Mouse (Mus musculus): ENCODE results near the gene Ccdc69. TPM values are rescaled to one million over a fixed set of nuclear protein-coding genes. Genes with fewer than 3 reads are reported as not detected.

Ccdc69 gene
- polyA plus RNA-seq, 1 experiment from 2014 or later = 0.49 TPM

GRCm38 (mm10) chr11:55032286-55032685, 45.6 kb downstream of the Ccdc69 start:
- H3K4me2 ChIP-seq = peak overlapping the region; percentile 98
- H3K36me3 ChIP-seq = no peaks in the 10 kb centered on the region
- ATAC-seq (ENCODE audit: low FRiP score, low read depth) = no peak
- H3K4me1 ChIP-seq (replicated peaks) = peaks cover 35% of the 10 kb centered on the region
- peak overlapping the region; percentile 65 for H3K4me3 ChIP-seq
- H3K9ac ChIP-seq = peak overlapping the region; percentile 64; the same call in 1 of the 2 replicates
- 33% methylated on average over 5 of the region's 5 CpGs for WGBS
- no peaks in the 10 kb centered on the region for H3K9me3 ChIP-seq
- peaks cover 8% of the 10 kb centered on the region; the same call in 1 of the 2 replicates for H3K27me3 ChIP-seq
- peak overlapping the region; percentile 60; the same call in 1 of the 2 replicates for H3K27ac ChIP-seq (replicated peaks)

DNA sequence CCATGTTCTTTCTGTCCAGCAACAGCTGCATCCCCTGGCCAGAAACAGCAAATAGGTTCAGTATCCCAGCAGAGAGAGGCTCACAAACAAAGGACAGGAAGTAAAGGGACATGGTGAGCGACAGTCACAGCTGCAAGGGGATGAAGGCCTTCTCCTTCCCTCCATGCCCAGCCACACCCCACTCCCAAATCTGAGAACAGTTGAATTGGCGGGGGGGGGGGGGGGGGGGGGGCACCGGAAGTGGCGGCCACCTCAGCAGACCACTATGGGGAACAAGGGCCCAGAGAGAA, 46.0 kb downstream of the Ccdc69 start:
- ATAC-seq (ENCODE audit: low FRiP score, low read depth) = no peak
- H3K9me3 ChIP-seq = no peaks in the 10 kb centered on the region
- peaks cover 8% of the 10 kb centered on the region; the same call in 1 of the 2 replicates for H3K27me3 ChIP-seq
- H3K4me3 ChIP-seq = peak overlapping the region; percentile 65
- peak overlapping the region; percentile 60 for H3K27ac ChIP-seq (replicated peaks)
- no peaks in the 10 kb centered on the region for H3K36me3 ChIP-seq
- peak overlapping the region; percentile 64; the same call in 1 of the 2 replicates for H3K9ac ChIP-seq
- 31% methylated on average over 1 of the region's 4 CpGs for WGBS
- peaks cover 38% of the 10 kb centered on the region for H3K4me1 ChIP-seq (replicated peaks)
- peak overlapping the region; percentile 98 for H3K4me2 ChIP-seq

DNA sequence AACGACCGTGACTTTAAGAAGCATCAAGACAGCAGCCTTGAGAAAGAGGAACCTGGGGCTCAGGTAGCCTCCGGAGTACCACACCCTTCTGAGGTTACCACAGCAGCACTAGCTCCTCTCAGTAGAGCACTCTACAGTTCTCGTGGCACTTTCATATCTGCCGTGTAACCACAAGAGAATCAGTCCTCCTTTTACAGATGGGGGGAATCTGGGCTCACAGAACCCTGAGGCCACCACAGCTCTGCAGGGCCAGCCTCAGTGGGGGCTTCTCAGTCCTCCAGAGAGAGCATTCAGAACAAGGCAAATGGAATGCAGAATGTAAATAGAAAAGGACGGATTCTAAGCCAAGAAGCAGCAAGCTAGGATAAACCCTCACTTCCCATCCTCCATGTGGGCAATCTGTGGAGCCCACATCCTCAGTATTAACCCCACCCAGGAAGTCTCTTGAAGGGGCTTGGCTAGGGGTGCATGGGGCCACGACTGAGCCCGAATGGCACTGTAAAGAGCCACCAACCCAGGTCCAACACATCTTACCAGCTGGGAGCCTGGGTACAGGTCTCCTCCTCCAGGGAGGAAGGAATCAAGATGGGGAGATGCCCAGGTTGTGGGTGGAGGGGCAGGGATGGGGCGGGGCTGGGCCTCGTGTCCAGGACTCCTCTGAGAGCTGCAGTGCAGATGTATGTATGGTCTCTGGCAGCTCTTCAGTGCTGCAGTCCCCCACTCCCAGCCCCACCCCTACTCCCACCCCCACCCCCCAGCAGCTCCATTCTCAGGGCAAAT, 46.5 kb downstream of the Ccdc69 start:
- H3K27ac ChIP-seq (replicated peaks) = peak overlapping the region; percentile 60
- peaks cover 41% of the 10 kb centered on the region for H3K4me1 ChIP-seq (replicated peaks)

DNA sequence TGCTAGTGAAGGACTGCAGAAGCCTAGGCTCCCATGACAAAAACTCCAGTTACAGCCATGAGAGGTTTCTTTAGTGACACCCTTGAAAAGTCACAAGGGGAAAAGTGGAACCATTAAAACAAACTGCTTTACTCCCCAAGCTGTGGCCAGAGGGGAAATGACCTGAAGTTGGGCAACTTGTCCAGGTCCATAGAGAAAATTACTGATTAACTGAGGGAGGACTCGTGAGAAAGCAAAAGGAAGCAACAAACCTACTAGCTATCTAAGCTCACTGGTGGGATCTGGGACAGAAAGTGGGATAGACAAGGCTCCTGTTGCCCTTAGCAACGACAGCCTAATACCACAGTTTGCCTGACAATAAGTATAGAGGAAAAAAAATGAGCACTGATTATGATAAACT, 49.4 kb downstream of the Ccdc69 start:
- 62% methylated on average over 2 of the region's 2 CpGs for WGBS
- H3K36me3 ChIP-seq = no peaks in the 10 kb centered on the region
- H3K4me3 ChIP-seq = no peak overlapping the region
- H3K9me3 ChIP-seq = no peaks in the 10 kb centered on the region
- ATAC-seq (ENCODE audit: low FRiP score, low read depth) = no peak
- no peaks in the 10 kb centered on the region for H3K27me3 ChIP-seq
- H3K27ac ChIP-seq (replicated peaks) = no peak overlapping the region
- no peak overlapping the region for H3K9ac ChIP-seq
- H3K4me2 ChIP-seq = no peak overlapping the region
- peaks cover 56% of the 10 kb centered on the region for H3K4me1 ChIP-seq (replicated peaks)

More for the DNA sequence above, 46.5 kb downstream of the Ccdc69 start:
- Histone ChIP-seq H3K4me2 (peak overlapping the region; percentile 98), H3K9me3 (no peaks in the 10 kb centered on the region), H3K27me3 (peaks cover 8% of the 10 kb centered on the region; the same call in 1 of the 2 replicates), H3K36me3 (no peaks in the 10 kb centered on the region), H3K4me3 (peak overlapping the region; percentile 65), H3K9ac (no peak overlapping the region)
- WGBS = 47% methylated on average over 10 of the region's 10 CpGs
- ATAC-seq (ENCODE audit: low FRiP score, low read depth) = 0 out of 2 replicates have a peak, but pooled peaks have one; percentile 29

GRCm38 (mm10) chr11:55027204-55027855, 50.6 kb downstream of the Ccdc69 start:
- Histone ChIP-seq H3K4me2 (no peak overlapping the region), H3K27me3 (no peaks in the 10 kb centered on the region), H3K27ac (replicated peaks) (no peak overlapping the region), H3K36me3 (no peaks in the 10 kb centered on the region), H3K4me1 (replicated peaks) (peaks cover 57% of the 10 kb centered on the region), H3K4me3 (no peak overlapping the region), H3K9me3 (no peaks in the 10 kb centered on the region), H3K9ac (no peak overlapping the region)
- no peak for ATAC-seq (ENCODE audit: low FRiP score, low read depth)
- WGBS = 64% methylated on average over 2 of the region's 2 CpGs

DNA sequence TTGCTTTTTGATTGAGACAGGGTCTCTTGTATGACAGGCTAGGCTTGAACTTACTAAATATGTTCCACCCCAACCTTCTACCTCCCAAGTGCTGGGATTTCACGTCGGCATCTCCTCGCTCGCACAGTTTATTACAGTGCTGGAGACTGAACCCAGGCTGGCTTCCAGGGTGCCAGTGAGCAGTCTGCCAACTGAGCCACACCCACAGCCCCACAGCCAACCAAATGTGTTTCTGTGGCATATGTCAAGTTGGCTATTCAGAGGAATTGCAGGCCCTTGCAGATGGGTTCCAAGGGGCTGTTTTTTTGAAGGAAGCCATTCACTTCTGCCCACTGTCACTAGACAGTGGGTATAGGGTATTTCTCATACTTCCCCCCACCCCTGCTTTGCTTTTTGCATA, 52.0 kb downstream of the Ccdc69 start:
- Histone ChIP-seq H3K4me3 (no peak overlapping the region), H3K4me1 (replicated peaks) (peaks cover 60% of the 10 kb centered on the region), H3K27ac (replicated peaks) (0 out of 2 replicates have a peak overlapping the region, but pooled peaks have one; percentile 38)

DNA sequence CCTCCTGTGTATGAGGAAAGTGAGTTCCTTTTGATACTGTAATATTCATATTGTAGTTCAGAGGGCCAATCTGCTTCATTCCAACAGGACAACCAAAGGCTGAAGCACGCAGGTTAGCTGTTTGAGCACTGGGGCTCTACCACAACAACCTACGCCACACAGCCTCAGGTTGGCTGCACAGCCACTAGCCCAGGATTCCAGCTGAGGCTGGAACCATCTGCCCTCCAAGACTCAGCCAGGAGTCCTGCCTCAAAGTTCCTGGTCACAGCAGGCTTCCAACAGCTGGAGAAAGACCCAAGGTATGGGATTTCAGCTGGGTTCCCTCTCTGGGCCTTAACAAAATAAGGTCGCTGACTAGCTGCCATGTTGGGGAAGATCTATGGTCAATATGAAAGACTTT, 54.3 kb downstream of the Ccdc69 start:
- H3K27me3 ChIP-seq = no peaks in the 10 kb centered on the region
- ATAC-seq (ENCODE audit: low FRiP score, low read depth) = peak; percentile 10; the same call in 1 of the 2 replicates
- no peak overlapping the region for H3K9ac ChIP-seq

More for the DNA sequence above, 52.0 kb downstream of the Ccdc69 start:
- no peak overlapping the region for H3K9ac ChIP-seq
- H3K27me3 ChIP-seq = no peaks in the 10 kb centered on the region
- no peaks in the 10 kb centered on the region for H3K36me3 ChIP-seq
- no peak overlapping the region for H3K4me2 ChIP-seq
- no peak for ATAC-seq (ENCODE audit: low FRiP score, low read depth)
- WGBS = 66% methylated on average over 4 of the region's 4 CpGs
- no peaks in the 10 kb centered on the region for H3K9me3 ChIP-seq

GRCm38 (mm10) chr11:55023049-55023564, 54.8 kb downstream of the Ccdc69 start:
- WGBS = 9% methylated on average over 10 of the region's 10 CpGs
- Histone ChIP-seq H3K4me2 (peak overlapping the region; percentile 20), H3K27me3 (no peaks in the 10 kb centered on the region), H3K4me3 (no peak overlapping the region), H3K4me1 (replicated peaks) (peaks cover 59% of the 10 kb centered on the region), H3K27ac (replicated peaks) (peak overlapping the region; percentile 87), H3K36me3 (no peaks in the 10 kb centered on the region), H3K9me3 (no peaks in the 10 kb centered on the region), H3K9ac (no peak overlapping the region)
- peak; percentile 86 for ATAC-seq (ENCODE audit: low FRiP score, low read depth)

More for the DNA sequence above, 54.3 kb downstream of the Ccdc69 start:
- H3K27ac ChIP-seq (replicated peaks) = peak overlapping the region; percentile 87
- H3K4me3 ChIP-seq = no peak overlapping the region
- H3K9me3 ChIP-seq = no peaks in the 10 kb centered on the region
- WGBS = 58% methylated on average over 3 of the region's 3 CpGs
- peak overlapping the region; percentile 15; the same call in 1 of the 2 replicates for H3K4me2 ChIP-seq
- H3K4me1 ChIP-seq (replicated peaks) = peaks cover 60% of the 10 kb centered on the region
- no peaks in the 10 kb centered on the region for H3K36me3 ChIP-seq

- no peak overlapping the region for H3K9ac ChIP-seq
- H3K36me3 ChIP-seq = no peaks in the 10 kb centered on the region
- ATAC-seq (ENCODE audit: low FRiP score, low read depth) = no peak; the same call in 1 of the 2 replicates
- no peaks in the 10 kb centered on the region for H3K27me3 ChIP-seq
- H3K4me1 ChIP-seq (replicated peaks) = peaks cover 53% of the 10 kb centered on the region
- no peak overlapping the region for H3K4me3 ChIP-seq
- H3K9me3 ChIP-seq = no peaks in the 10 kb centered on the region
- H3K27ac ChIP-seq (replicated peaks) = peak overlapping the region; percentile 87
- peak overlapping the region; percentile 20 for H3K4me2 ChIP-seq
- WGBS = 63% methylated on average over 5 of the region's 5 CpGs
These were observed 55.4 kb downstream of the Ccdc69 start for GRCm38 (mm10) chr11:55022508-55022907.

GRCm38 (mm10) chr11:55021859-55022258, 56.1 kb downstream of the Ccdc69 start:
- no peak overlapping the region for H3K9ac ChIP-seq
- WGBS = 61% methylated on average over 6 of the region's 6 CpGs
- H3K4me3 ChIP-seq = no peak overlapping the region
- peak overlapping the region; percentile 87 for H3K27ac ChIP-seq (replicated peaks)
- H3K9me3 ChIP-seq = no peaks in the 10 kb centered on the region
- no peak overlapping the region for H3K4me2 ChIP-seq
- no peaks in the 10 kb centered on the region for H3K27me3 ChIP-seq
- no peaks in the 10 kb centered on the region for H3K36me3 ChIP-seq
- no peak for ATAC-seq (ENCODE audit: low FRiP score, low read depth)
- H3K4me1 ChIP-seq (replicated peaks) = peaks cover 53% of the 10 kb centered on the region

GRCm38 (mm10) chr11:55021458-55021857, 56.5 kb downstream of the Ccdc69 start:
- H3K27me3 ChIP-seq = no peaks in the 10 kb centered on the region
- H3K27ac ChIP-seq (replicated peaks) = peak overlapping the region; percentile 87; the same call in 1 of the 2 replicates
- ATAC-seq (ENCODE audit: low FRiP score, low read depth) = no peak
- no peak overlapping the region for H3K4me3 ChIP-seq
- peaks cover 55% of the 10 kb centered on the region for H3K4me1 ChIP-seq (replicated peaks)
- no peak overlapping the region for H3K9ac ChIP-seq
- H3K4me2 ChIP-seq = no peak overlapping the region
- H3K36me3 ChIP-seq = no peaks in the 10 kb centered on the region
- H3K9me3 ChIP-seq = no peaks in the 10 kb centered on the region

DNA sequence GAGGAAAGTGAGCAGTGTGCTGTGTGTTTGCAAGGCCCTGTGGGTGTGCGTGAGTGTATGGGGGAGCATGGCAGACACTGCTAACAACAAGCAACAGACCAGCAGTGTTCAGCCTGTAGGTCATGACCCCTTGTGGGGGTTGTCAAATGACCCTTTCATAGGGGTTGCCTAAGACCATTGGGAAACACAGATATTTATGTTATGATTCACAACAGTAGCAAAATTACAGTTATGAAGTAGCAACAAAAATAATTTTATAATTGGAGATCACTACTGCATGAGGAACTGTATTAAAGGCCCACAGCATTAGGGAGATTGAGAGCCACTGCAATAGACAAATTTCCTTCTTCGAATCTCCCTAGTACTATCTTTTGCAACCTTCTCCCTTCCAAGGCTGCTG, 58.2 kb downstream of the Ccdc69 start:
- no peak overlapping the region for H3K9ac ChIP-seq
- H3K4me3 ChIP-seq = no peak overlapping the region
- peaks cover 63% of the 10 kb centered on the region for H3K4me1 ChIP-seq (replicated peaks)
- H3K27ac ChIP-seq (replicated peaks) = no peak overlapping the region
- no peak for ATAC-seq (ENCODE audit: low FRiP score, low read depth)
- no peak overlapping the region for H3K4me2 ChIP-seq
- H3K36me3 ChIP-seq = no peaks in the 10 kb centered on the region
- H3K9me3 ChIP-seq = no peaks in the 10 kb centered on the region
- 76% methylated on average over 2 of the region's 2 CpGs for WGBS
- H3K27me3 ChIP-seq = no peaks in the 10 kb centered on the region
